Mouse (Mus musculus): ENCODE measurements around the gene Aars. TPM values are rescaled to one million over a fixed set of nuclear protein-coding genes. Genes with fewer than 3 reads are reported as not detected.

The Aars gene
- polyA plus RNA-seq, 1 experiment from 2014 or later: 54.8 TPM

- H3K27me3 ChIP-seq: peaks cover 6% of the 10 kb centered on the region
- H3K4me3 ChIP-seq: no peak within 1 kb of the TSS
- ATAC-seq (ENCODE audit: insufficient number of reproducible peaks, insufficient read depth, low FRiP score, low TSS enrichment, low read depth): no peak
- WGBS: 95% methylated on average over 19 of the region's 19 CpGs
- H3K9me3 ChIP-seq: no peaks in the 10 kb centered on the region
- no peak within 1 kb of the TSS for H3K4me2 ChIP-seq
- no peak within 1 kb of the TSS for H3K27ac ChIP-seq
- H3K4me1 ChIP-seq: peaks cover 15% of the 10 kb centered on the region
- no peak within 1 kb of the TSS for H3K9ac ChIP-seq
- peaks cover 3% of the 10 kb centered on the region for H3K36me3 ChIP-seq
Measured at GRCm38 (mm10) chr8:111031572-111031971, 1.4 kb upstream of the Aars start, which contains the start of gene Ddx19b. Gene Ddx19b (minus strand): TSS chr8:111031751.

GRCm38 (mm10) chr8:111033482-111034215 lies 705 bp downstream of the Aars start:
- 6% methylated on average over 37 of the region's 37 CpGs for WGBS

GRCm38 (mm10) chr8:111034276-111034675 lies 1.3 kb downstream of the Aars start:
- H3K9ac ChIP-seq: peak overlapping the region; percentile 80
- no peak for ATAC-seq (ENCODE audit: insufficient number of reproducible peaks, insufficient read depth, low FRiP score, low TSS enrichment, low read depth)
- no peaks in the 10 kb centered on the region for H3K9me3 ChIP-seq
- H3K36me3 ChIP-seq: peaks cover 27% of the 10 kb centered on the region
- H3K27ac ChIP-seq: peak overlapping the region; percentile 68; the same call in 1 of the 2 replicates
- peak overlapping the region; percentile 74 for H3K4me2 ChIP-seq
- H3K4me3 ChIP-seq: peak overlapping the region; percentile 77
- 18% methylated on average over 12 of the region's 12 CpGs for WGBS
- H3K27me3 ChIP-seq: peaks cover 6% of the 10 kb centered on the region
- H3K4me1 ChIP-seq: peaks cover 15% of the 10 kb centered on the region

More at GRCm38 (mm10) chr8:111033482-111034215, 705 bp downstream of the Aars start:
- ATAC-seq (ENCODE audit: insufficient number of reproducible peaks, insufficient read depth, low FRiP score, low TSS enrichment, low read depth): peak; percentile 100
- Histone ChIP-seq H3K4me2 (peak overlapping the region; percentile 74), H3K4me1 (peaks cover 15% of the 10 kb centered on the region), H3K27ac (peak overlapping the region; percentile 68; the same call in 1 of the 2 replicates), H3K9me3 (no peaks in the 10 kb centered on the region), H3K9ac (peak overlapping the region; percentile 80), H3K27me3 (peaks cover 6% of the 10 kb centered on the region), H3K36me3 (peaks cover 21% of the 10 kb centered on the region), H3K4me3 (peak overlapping the region; percentile 77)

- Histone ChIP-seq H3K27ac (no peak overlapping the region), H3K27me3 (peaks cover 3% of the 10 kb centered on the region), H3K4me2 (no peak overlapping the region), H3K4me3 (no peak overlapping the region), H3K36me3 (peaks cover 47% of the 10 kb centered on the region), H3K9ac (no peak overlapping the region), H3K4me1 (peaks cover 15% of the 10 kb centered on the region), H3K9me3 (no peaks in the 10 kb centered on the region)
- WGBS: 93% methylated on average over 15 of the region's 15 CpGs
- no peak for ATAC-seq (ENCODE audit: insufficient number of reproducible peaks, insufficient read depth, low FRiP score, low TSS enrichment, low read depth)
Measured at GRCm38 (mm10) chr8:111036591-111036990, 3.6 kb downstream of the Aars start.

GRCm38 (mm10) chr8:111042546-111042945 lies 9.6 kb downstream of the Aars start:
- Histone ChIP-seq H3K36me3 (peaks cover 94% of the 10 kb centered on the region), H3K9me3 (no peaks in the 10 kb centered on the region), H3K4me2 (no peak overlapping the region), H3K9ac (no peak overlapping the region), H3K4me1 (no peaks in the 10 kb centered on the region), H3K27ac (no peak overlapping the region), H3K27me3 (no peaks in the 10 kb centered on the region), H3K4me3 (no peak overlapping the region)
- WGBS: 95% methylated on average over 19 of the region's 19 CpGs
- ATAC-seq (ENCODE audit: insufficient number of reproducible peaks, insufficient read depth, low FRiP score, low TSS enrichment, low read depth): no peak

- Histone ChIP-seq H3K27me3 (no peaks in the 10 kb centered on the region), H3K4me2 (no peak overlapping the region), H3K27ac (no peak overlapping the region), H3K36me3 (peaks cover 96% of the 10 kb centered on the region), H3K4me1 (no peaks in the 10 kb centered on the region), H3K9me3 (no peaks in the 10 kb centered on the region), H3K4me3 (no peak overlapping the region), H3K9ac (no peak overlapping the region)
- WGBS: 43% methylated on average over 2 of the region's 2 CpGs
- no peak for ATAC-seq (ENCODE audit: insufficient number of reproducible peaks, insufficient read depth, low FRiP score, low TSS enrichment, low read depth)
Measured at GRCm38 (mm10) chr8:111044003-111044734, 11.2 kb downstream of the Aars start.

- H3K27ac ChIP-seq: no peak overlapping the region
- 95% methylated on average over 2 of the region's 2 CpGs for WGBS
- H3K27me3 ChIP-seq: no peaks in the 10 kb centered on the region
- H3K9ac ChIP-seq: no peak overlapping the region
- peaks cover 99% of the 10 kb centered on the region for H3K36me3 ChIP-seq
- no peak for ATAC-seq (ENCODE audit: insufficient number of reproducible peaks, insufficient read depth, low FRiP score, low TSS enrichment, low read depth)
- no peaks in the 10 kb centered on the region for H3K4me1 ChIP-seq
- H3K9me3 ChIP-seq: no peaks in the 10 kb centered on the region
- no peak overlapping the region for H3K4me2 ChIP-seq
- no peak overlapping the region for H3K4me3 ChIP-seq
Measured at GRCm38 (mm10) chr8:111048694-111049093, 15.8 kb downstream of the Aars start.

- Histone ChIP-seq H3K36me3 (peaks cover 99% of the 10 kb centered on the region), H3K4me3 (no peak overlapping the region), H3K27ac (no peak overlapping the region), H3K4me2 (no peak overlapping the region), H3K9ac (no peak overlapping the region), H3K4me1 (no peaks in the 10 kb centered on the region), H3K9me3 (no peaks in the 10 kb centered on the region), H3K27me3 (no peaks in the 10 kb centered on the region)
- WGBS: 91% methylated on average over 7 of the region's 7 CpGs
- no peak for ATAC-seq (ENCODE audit: insufficient number of reproducible peaks, insufficient read depth, low FRiP score, low TSS enrichment, low read depth)
Measured at GRCm38 (mm10) chr8:111049106-111049505, 16.2 kb downstream of the Aars start.

GRCm38 (mm10) chr8:111053827-111054518 lies 21.0 kb downstream of the Aars start:
- no peak overlapping the region for H3K4me2 ChIP-seq
- H3K9me3 ChIP-seq: no peaks in the 10 kb centered on the region
- no peak overlapping the region for H3K4me3 ChIP-seq
- H3K4me1 ChIP-seq: peaks cover 16% of the 10 kb centered on the region
- no peak overlapping the region for H3K27ac ChIP-seq
- H3K27me3 ChIP-seq: no peaks in the 10 kb centered on the region
- 93% methylated on average over 12 of the region's 12 CpGs for WGBS
- ATAC-seq (ENCODE audit: insufficient number of reproducible peaks, insufficient read depth, low FRiP score, low TSS enrichment, low read depth): no peak
- H3K9ac ChIP-seq: no peak overlapping the region
- peaks cover 68% of the 10 kb centered on the region for H3K36me3 ChIP-seq

GRCm38 (mm10) chr8:111055031-111055634 lies 22.2 kb downstream of the Aars start:
- Histone ChIP-seq H3K36me3 (peaks cover 57% of the 10 kb centered on the region), H3K4me1 (peaks cover 24% of the 10 kb centered on the region), H3K27ac (no peak overlapping the region), H3K27me3 (no peaks in the 10 kb centered on the region), H3K4me3 (no peak overlapping the region), H3K9me3 (no peaks in the 10 kb centered on the region), H3K9ac (no peak overlapping the region), H3K4me2 (no peak overlapping the region)
- WGBS: 91% methylated on average over 17 of the region's 17 CpGs
- no peak for ATAC-seq (ENCODE audit: insufficient number of reproducible peaks, insufficient read depth, low FRiP score, low TSS enrichment, low read depth)

- Histone ChIP-seq H3K36me3 (peaks cover 51% of the 10 kb centered on the region), H3K9me3 (no peaks in the 10 kb centered on the region), H3K27ac (no peak overlapping the region), H3K4me3 (peak overlapping the region; percentile 95), H3K4me2 (no peak overlapping the region), H3K4me1 (peaks cover 24% of the 10 kb centered on the region), H3K9ac (no peak overlapping the region), H3K27me3 (no peaks in the 10 kb centered on the region)
- ATAC-seq (ENCODE audit: insufficient number of reproducible peaks, insufficient read depth, low FRiP score, low TSS enrichment, low read depth): no peak
- 64% methylated on average over 2 of the region's 2 CpGs for WGBS
Measured at GRCm38 (mm10) chr8:111055661-111056060, 22.7 kb downstream of the Aars start.

All from embryonic facial prominence, embryonic 13.5 days (tissue).